Mouse (Mus musculus) heart, adult 8-10 months (tissue): ENCODE data around the gene Olfr808. TPM values are rescaled to one million over a fixed set of nuclear protein-coding genes. Genes with fewer than 3 reads are reported as not detected.

Source experiments
- DNase-seq: peaks from one replicate; pipeline ENCODE4 v3.0.0; 2022; ENCODE audit warnings: low spot score
- microRNA-seq: library from miRNA; unstranded; fragments of <30 nt; microRNA quantifications from one replicate; pipeline ENCODE4 v1.2.0, GENCODE M21; 2022
- total RNA-seq, 4 experiments: library from RNA; stranded (reverse); gene quantifications; 2 replicates each; pipeline ENCODE4 v1.2.4; 2022

The Olfr808 gene
- not detected for total RNA-seq

- no peak for DNase-seq
Observed at GRCm38 (mm10) chr10:129765182-129765581, at the start of gene Olfr808. Gene Olfr808, plus strand, starts transcription at chr10:129765482.

- DNase-seq = no peak
Observed at GRCm38 (mm10) chr10:129729275-129729674, 36.0 kb upstream of the Olfr808 start, which contains the start of gene Olfr805. Gene Olfr805, minus strand, starts transcription at chr10:129729375.

GRCm38 (mm10) chr10:129741821-129742220 lies 23.5 kb upstream of the Olfr808 start, which contains the start of gene Olfr806:
Gene Olfr806, minus strand, starts transcription at chr10:129741921.
- DNase-seq = no peak

- DNase-seq = no peak
Observed at GRCm38 (mm10) chr10:129757693-129758092, 7.6 kb upstream of the Olfr808 start, which contains the start of gene Olfr807. Gene Olfr807, minus strand, starts transcription at chr10:129757793.

GRCm38 (mm10) chr10:129774338-129774737 lies 9.1 kb downstream of the Olfr808 start, which contains the start of gene Olfr809:
Gene Olfr809, plus strand, starts transcription at chr10:129774638.
- no peak for DNase-seq

GRCm38 (mm10) chr10:129778123-129778522 lies 12.8 kb downstream of the Olfr808 start:
- no peak for DNase-seq

GRCm38 (mm10) chr10:129794817-129795216 lies 29.5 kb downstream of the Olfr808 start, which contains the start of gene Olfr810:
Gene Olfr810, minus strand, starts transcription at chr10:129794917.
- DNase-seq = no peak

- no peak for DNase-seq
Observed at GRCm38 (mm10) chr10:129804296-129804695, 39.0 kb downstream of the Olfr808 start, which contains the start of gene Olfr811. Gene Olfr811, minus strand, starts transcription at chr10:129804396.

Small RNAs within 50 kb of the gene (microRNA-seq; reads per million reads assigned to microRNA genes)
- gene Gm24485 = not detected

Other genes with a start within 250 kb of the Olfr808 start
- gene Olfr791, start 243.7 kb upstream of the Olfr808 start, total RNA-seq = not detected
- gene Olfr792, start 226.3 kb upstream of the Olfr808 start, total RNA-seq = not detected
- not detected for gene Olfr794, start 197.8 kb upstream of the Olfr808 start, total RNA-seq
- gene Olfr796, start 152.9 kb upstream of the Olfr808 start, total RNA-seq = not detected
- not detected for gene Olfr798, start 137.5 kb upstream of the Olfr808 start, total RNA-seq
- gene Olfr799, start 128.0 kb upstream of the Olfr808 start, total RNA-seq = not detected
- gene Olfr800, start 107.8 kb upstream of the Olfr808 start, total RNA-seq = not detected
- not detected for gene Olfr801, start 91.6 kb upstream of the Olfr808 start, total RNA-seq
- gene Olfr802, start 77.3 kb upstream of the Olfr808 start, total RNA-seq = not detected
- not detected for gene Olfr803, start 71.2 kb upstream of the Olfr808 start, total RNA-seq
- not detected for gene Olfr804, start 62.3 kb upstream of the Olfr808 start, total RNA-seq
- gene Olfr805, start 36.1 kb upstream of the Olfr808 start, total RNA-seq = not detected
- gene Olfr806, start 23.6 kb upstream of the Olfr808 start, total RNA-seq = not detected
- not detected for gene Olfr807, start 7.7 kb upstream of the Olfr808 start, total RNA-seq
- not detected for gene Olfr809, start 9.2 kb downstream of the Olfr808 start, total RNA-seq
- gene Olfr810, start 29.4 kb downstream of the Olfr808 start, total RNA-seq = not detected
- not detected for gene Olfr811, start 38.9 kb downstream of the Olfr808 start, total RNA-seq
- gene Olfr812, start 80.6 kb downstream of the Olfr808 start, total RNA-seq = not detected
- gene Olfr813, start 89.9 kb downstream of the Olfr808 start, total RNA-seq = not detected
- not detected for gene Olfr814, start 114.4 kb downstream of the Olfr808 start, total RNA-seq
- gene Olfr815, start 140.4 kb downstream of the Olfr808 start, total RNA-seq = not detected
- gene Olfr816, start 150.1 kb downstream of the Olfr808 start, total RNA-seq = not detected
- gene Olfr818, start 183.6 kb downstream of the Olfr808 start, total RNA-seq = not detected
- gene Olfr819, start 201.8 kb downstream of the Olfr808 start, total RNA-seq = not detected
- not detected for gene Olfr247, start 210.7 kb downstream of the Olfr808 start, total RNA-seq
- not detected for gene Gm10310, start 219.6 kb downstream of the Olfr808 start, total RNA-seq
- gene Olfr820, start 247.1 kb downstream of the Olfr808 start, total RNA-seq = not detected